Mouse (Mus musculus) liver, adult 2 months (tissue): ENCODE measurements around the gene Wfdc15b.

ENCODE experiments used
- CTCF ChIP-seq: fragments of 200-500 bp; IDR thresholded peaks from 2 replicates; pipeline ENCODE4 v1.5.1; 2011; ENCODE audit warnings: low read depth, low read length, control low read depth
- POLR2A ChIP-seq: fragments of 200-500 bp; IDR thresholded peaks from 2 replicates; pipeline ENCODE4 v1.6.1; 2011; ENCODE audit warnings: low read length, control low read depth; ENCODE audit not compliant: insufficient read depth; ENCODE audit errors: extremely low read depth

GRCm38 (mm10) chr2:164196700-164196990, 24.8 kb downstream of the Wfdc15b start:
- TF ChIP-seq POLR2A (no peak), CTCF (no peak)
